Mouse (Mus musculus) lung, postnatal 36 days (tissue): ENCODE measurements at regions not wholly inside any gene's neighbourhood (a gene's known extent, or its start where the extent isn't known, plus 50 kb on each side); places are given as distances from the start of the nearest gene placed in this dataset.
A peak's percentile ranks its signal among the peaks of the same experiment; 100 is the strongest.

ENCODE experiments used
- DNase-seq: peaks from one replicate; pipeline ENCODE4 v3.0.0; 2022; ENCODE audit warnings: mixed read lengths

GRCm38 (mm10) chr17:45928903-45929477 is 103.2 kb downstream of the Vegfa start:
- no peak for DNase-seq

GRCm38 (mm10) chr17:45928013-45928412 is 104.2 kb downstream of the Vegfa start:
- DNase-seq, result no peak

DNA sequence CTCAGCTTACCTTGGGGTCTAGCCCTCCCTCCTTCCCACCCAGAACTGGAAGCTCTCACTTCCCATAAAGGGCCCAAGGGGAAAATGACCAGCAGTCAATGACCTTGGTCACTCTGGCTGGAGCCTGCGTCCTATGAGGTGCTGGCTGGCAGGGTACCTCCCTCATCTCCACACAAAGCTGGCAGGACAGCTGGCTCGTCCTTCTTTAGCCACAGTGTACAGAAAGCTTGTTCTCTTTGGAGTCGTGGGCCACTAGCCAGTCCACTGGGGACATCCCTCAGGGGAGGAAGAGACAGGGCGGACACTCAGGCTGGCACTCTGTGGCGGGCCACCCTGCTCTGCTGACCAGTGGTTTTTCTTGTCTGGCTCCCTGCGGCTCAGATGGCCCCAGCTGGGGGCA is 106.3 kb downstream of the Vegfa start:
- no peak for DNase-seq

- no peak for DNase-seq
These were observed 107.6 kb downstream of the Vegfa start for GRCm38 (mm10) chr17:45924595-45924994.

- peak; percentile 60 for DNase-seq
These were observed 108.9 kb downstream of the Vegfa start for GRCm38 (mm10) chr17:45923217-45923730.

DNA sequence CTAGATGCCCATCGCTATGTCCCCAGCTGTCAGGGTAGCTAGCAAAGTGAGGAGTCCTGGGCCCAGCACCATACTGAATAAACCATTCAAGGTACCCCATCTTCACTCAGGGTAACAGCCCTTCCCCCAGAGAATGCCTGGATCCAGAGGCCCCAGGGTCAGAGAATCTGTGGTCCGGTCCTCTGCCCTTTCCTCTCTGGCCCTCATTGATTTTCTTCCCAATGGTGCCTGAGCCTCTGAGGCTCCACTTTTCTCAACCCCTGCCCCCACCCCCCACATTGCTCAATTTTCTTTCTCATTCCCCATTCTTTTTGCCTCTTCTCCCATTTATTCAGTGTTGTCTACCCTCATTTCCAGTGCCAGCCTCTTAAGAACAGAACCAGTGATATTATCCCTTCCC is 114.5 kb downstream of the Vegfa start:
- no peak for DNase-seq

GRCm38 (mm10) chr17:45916937-45917336 is 115.2 kb downstream of the Vegfa start:
- DNase-seq, result no peak

DNA sequence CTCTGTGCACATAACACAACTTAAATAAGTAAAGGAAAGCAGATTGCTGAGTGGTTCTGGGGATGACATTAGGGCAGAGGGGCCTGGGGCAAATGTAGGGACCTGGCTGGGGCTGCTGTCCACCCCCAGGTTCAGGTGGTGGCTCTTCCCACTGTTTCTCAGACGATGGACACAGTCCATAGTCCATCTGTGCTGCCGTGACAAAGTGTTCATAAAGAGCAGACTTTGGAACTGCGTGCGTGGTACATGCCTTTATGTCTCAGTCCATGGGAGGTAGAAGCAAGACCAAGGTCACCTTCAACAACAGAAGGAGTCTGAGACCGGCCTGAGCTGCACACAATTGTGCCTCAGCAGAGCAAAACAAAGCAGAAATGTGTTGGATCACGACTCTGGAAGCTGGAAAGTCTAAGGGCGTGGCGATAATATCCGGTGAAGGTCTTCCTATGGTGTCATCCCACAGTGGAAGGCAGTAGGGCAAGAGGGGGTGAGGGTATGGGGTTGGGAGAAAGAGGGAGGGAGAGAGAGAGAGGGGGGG is 117.4 kb downstream of the Vegfa start:
- no peak for DNase-seq

- DNase-seq, result no peak
These were observed 117.9 kb downstream of the Vegfa start for GRCm38 (mm10) chr17:45914237-45914636.

DNA sequence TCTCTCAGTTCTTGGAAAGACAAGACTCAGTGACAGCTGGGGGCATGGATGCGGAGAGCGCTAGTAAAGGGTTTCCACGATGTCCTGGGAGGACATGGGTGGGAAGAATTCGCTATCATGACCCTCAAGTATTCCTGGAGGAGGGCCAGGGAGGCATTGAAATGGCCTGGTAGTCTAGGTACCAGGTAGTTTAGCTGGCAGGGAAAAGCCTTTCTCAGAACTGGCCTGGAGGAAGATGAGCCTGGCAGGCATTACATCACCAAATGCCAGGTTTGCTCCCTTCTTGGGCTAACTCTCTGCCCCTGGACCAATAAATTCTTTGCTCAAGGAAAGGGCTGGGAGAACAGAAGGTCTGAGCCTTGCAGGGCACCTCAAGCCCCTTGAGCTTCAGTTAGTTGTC is 118.5 kb downstream of the Vegfa start:
- no peak for DNase-seq

DNA sequence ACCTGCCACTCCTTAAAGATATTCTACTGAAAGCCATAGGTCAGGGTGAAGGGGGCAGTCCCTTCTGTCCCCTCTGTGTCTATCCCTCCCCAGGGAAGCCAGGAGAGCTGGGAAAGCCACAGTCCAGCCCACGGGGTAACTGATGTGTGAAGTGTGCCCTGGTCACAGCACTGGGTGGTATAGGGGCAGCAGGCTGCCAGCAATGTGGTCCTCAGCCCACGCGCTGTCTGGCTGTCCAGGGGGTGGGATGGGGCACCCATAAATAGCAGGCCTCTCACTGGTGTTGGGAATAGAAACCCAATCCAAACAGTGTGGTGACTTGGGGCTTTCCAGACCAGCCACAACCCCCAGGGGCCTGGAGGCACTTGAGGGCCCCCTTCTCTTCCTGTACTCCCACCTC is 120.0 kb downstream of the Vegfa start:
- DNase-seq, result no peak

GRCm38 (mm10) chr17:45911201-45911731 is 120.9 kb downstream of the Vegfa start:
- DNase-seq, result no peak

DNA sequence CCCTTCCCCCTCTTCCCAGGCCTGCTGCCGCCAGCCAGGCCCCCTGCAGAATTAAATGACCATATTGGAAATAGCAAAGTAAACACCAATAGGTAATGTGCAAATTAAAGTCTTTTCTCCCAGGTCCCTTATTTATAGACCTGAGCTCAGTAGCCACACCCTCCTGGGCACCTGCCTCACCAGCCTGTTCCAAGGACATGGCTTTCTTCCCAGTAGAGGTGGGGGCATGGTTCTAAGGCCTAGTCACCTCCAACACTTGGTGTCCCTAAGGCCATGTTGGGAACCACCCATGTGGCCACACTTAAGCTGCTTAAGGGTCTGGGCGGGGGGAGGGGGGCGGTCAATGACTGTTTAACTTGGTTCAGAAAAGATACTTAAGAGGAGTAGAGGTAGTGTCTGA is 121.9 kb downstream of the Vegfa start:
- DNase-seq, result no peak

GRCm38 (mm10) chr17:45907587-45907986 is 124.6 kb downstream of the Vegfa start:
- DNase-seq, result no peak

- no peak for DNase-seq
These were observed 126.6 kb downstream of the Vegfa start for GRCm38 (mm10) chr17:45905596-45905995.

DNA sequence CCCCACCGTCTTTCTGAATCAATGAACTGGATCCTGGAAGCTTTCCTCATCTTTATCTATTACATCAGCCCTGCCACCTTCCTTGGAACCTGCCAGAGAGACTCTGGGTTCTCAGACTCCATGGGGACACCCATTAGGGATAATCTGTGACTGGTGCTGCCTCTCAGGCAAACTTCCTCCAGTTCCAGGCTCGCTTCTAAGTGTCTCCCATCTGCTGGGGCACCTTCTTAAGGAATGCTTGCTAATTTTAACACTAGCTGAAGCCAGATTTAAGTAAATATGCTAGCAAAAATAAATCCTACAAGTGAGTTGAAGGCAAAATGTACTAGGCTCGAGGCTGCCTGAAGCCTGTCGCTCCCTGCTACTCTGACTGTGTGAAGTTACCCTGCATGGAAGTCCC is 127.9 kb downstream of the Vegfa start:
- DNase-seq, result no peak

DNA sequence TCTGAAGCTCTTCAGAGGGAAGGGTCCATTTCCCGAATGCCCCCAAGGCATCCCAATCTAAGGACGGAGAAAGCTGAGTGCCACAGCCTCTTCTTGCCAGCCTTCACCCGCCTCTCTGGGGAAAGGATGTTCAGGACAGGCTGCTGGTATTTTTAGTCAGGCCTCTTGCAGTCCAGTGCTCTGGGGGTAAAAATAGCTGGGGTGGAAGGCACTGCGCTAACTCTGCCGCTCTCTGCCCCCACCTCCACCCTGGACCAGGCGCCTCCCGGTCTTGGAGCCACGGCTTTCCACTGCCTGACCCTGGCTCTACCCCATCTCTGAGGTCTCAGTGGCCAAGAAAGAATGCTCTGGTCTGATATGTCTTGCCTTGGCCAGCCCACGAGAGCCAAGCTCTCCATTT is 128.9 kb downstream of the Vegfa start:
- no peak for DNase-seq

DNA sequence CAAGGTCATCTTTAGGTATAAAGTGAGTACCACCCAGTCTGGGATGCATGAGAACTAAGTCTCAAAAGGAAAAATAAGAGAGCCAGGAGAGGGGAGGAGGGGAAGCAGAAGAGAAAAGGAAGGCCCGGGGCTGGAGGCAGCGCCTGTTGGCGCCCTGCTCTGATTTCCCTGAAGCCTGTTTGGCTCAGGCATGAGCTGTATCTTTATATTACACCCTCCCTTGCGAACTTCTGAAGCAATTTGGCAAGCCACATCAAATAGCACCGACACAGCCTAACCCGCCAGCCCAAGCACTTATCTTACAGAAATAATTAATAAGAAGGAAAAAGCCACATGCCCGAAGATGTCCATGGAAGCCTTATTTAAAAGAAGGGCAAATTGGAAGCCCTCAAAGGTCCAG is 129.5 kb downstream of the Vegfa start:
- no peak for DNase-seq

- peak; percentile 36 for DNase-seq
These were observed 135.3 kb downstream of the Vegfa start for GRCm38 (mm10) chr17:45896922-45897302.

DNA sequence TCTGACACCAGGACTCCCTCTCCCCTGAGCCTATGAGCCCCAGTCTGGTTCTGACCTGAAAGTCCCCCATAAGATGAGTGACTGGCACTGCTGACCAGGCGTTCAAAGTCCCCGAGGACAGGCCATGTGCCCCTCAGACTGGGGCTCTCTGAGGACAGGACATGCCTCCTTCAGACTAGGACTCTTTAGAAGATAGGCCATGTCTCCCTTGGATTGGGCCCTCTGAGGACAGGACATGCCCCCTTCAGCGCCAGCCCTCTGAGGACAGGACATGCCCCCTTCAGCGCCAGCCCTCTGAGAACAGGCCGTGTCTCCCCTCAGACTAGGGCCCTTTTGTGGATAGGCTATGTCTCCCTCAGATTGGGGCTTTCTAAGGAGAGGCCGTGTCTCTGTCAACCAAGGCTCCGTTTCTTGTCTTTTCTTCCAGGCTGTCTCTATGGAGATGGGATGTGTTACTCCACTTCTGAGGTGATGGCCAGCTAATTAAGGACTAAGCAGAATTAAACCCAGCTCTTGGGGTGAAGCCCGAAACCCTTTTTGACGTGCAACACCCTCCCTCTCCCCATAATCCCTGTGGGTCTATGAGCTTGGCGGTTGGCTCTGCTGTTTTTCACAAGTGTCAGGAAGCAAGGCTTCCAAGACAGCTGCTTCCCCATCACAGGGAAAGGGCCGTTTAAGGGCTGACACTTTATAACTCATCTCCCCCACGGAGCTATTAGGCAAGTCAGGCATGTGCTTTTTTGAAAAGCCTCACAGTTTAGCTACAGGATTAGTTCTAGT is 135.8 kb downstream of the Vegfa start:
- DNase-seq, result no peak

- DNase-seq, result no peak
These were observed 138.0 kb downstream of the Vegfa start for GRCm38 (mm10) chr17:45894166-45894565.

- no peak for DNase-seq
These were observed 138.5 kb downstream of the Vegfa start for GRCm38 (mm10) chr17:45893698-45894097.

- no peak for DNase-seq
These were observed 139.1 kb downstream of the Vegfa start for GRCm38 (mm10) chr17:45893094-45893493.

- peak; percentile 73 for DNase-seq
These were observed 142.7 kb downstream of the Vegfa start for GRCm38 (mm10) chr17:45889451-45889850.
